Mouse (Mus musculus): ENCODE results near the gene Gnaq. TPM values are rescaled to one million over a fixed set of nuclear protein-coding genes. Genes with fewer than 3 reads are reported as not detected.
"Not testable (repeated sequence)": the region's sequence is repeated elsewhere in the genome, so short reads cannot be mapped to it uniquely, and the experiment has no call there.

The Gnaq gene
- 105 and 109 TPM in 2 replicates for polyA plus RNA-seq (2015; fragmentation: Nextera tagmentation; extraction: Ambion mirVana)

GRCm38 (mm10) chr19:16132791-16132864 lies at the start of gene Gnaq:
Gene Gnaq (plus strand): TSS chr19:16132831.
- Histone ChIP-seq H3K4me1 (peaks cover 26% of the 10 kb centered on the region), H3K4me2 (peak within 1 kb of the TSS; percentile 71), H3K9me3 (no peaks in the 10 kb centered on the region), H3K4me3 (peak within 1 kb of the TSS; percentile 75), H3K27ac (peak within 1 kb of the TSS; percentile 99), H3K27me3 (replicated peaks) (no peaks in the 10 kb centered on the region), H3K9ac (peak within 1 kb of the TSS; percentile 98), H3K36me3 (replicated peaks) (no peaks in the 10 kb centered on the region)
- no peak for ATAC-seq (replicated peaks)
- 3% methylated on average over 8 of the region's 14 CpGs for WGBS

GRCm38 (mm10) chr19:16083981-16084630 lies 48.5 kb upstream of the Gnaq start:
- not testable (repeated sequence) for H3K4me2 ChIP-seq; H3K9me3 ChIP-seq; H3K9ac ChIP-seq; H3K36me3 ChIP-seq (replicated peaks); H3K4me3 ChIP-seq; H3K27ac ChIP-seq; ATAC-seq (replicated peaks); H3K4me1 ChIP-seq; H3K27me3 ChIP-seq (replicated peaks)
- WGBS = 92% methylated on average over 21 of the region's 21 CpGs

- no peaks in the 10 kb centered on the region for H3K36me3 ChIP-seq (replicated peaks)
- no peak overlapping the region for H3K27ac ChIP-seq
- H3K4me1 ChIP-seq = peaks cover 5% of the 10 kb centered on the region; the same call in 1 of the 2 replicates
- H3K9me3 ChIP-seq = no peaks in the 10 kb centered on the region
- H3K4me3 ChIP-seq = no peak overlapping the region
- ATAC-seq (replicated peaks) = 0 out of 2 replicates have a peak, but pooled peaks have one; percentile 30
- WGBS = 43% methylated on average over 4 of the region's 4 CpGs
- no peak overlapping the region for H3K4me2 ChIP-seq
- no peak overlapping the region for H3K9ac ChIP-seq
- no peaks in the 10 kb centered on the region for H3K27me3 ChIP-seq (replicated peaks)
Observed at GRCm38 (mm10) chr19:16085248-16085647, 47.4 kb upstream of the Gnaq start.

- Histone ChIP-seq H3K9me3 (no peaks in the 10 kb centered on the region), H3K9ac (no peak overlapping the region), H3K36me3 (replicated peaks) (no peaks in the 10 kb centered on the region), H3K4me1 (peaks cover 5% of the 10 kb centered on the region; the same call in 1 of the 2 replicates), H3K27me3 (replicated peaks) (no peaks in the 10 kb centered on the region), H3K4me3 (no peak overlapping the region), H3K4me2 (no peak overlapping the region), H3K27ac (no peak overlapping the region)
- ATAC-seq (replicated peaks) = no peak
Observed at GRCm38 (mm10) chr19:16086154-16086553, 46.5 kb upstream of the Gnaq start.

- H3K4me3 ChIP-seq = no peak overlapping the region
- H3K9me3 ChIP-seq = no peaks in the 10 kb centered on the region
- no peak overlapping the region for H3K27ac ChIP-seq
- H3K4me2 ChIP-seq = no peak overlapping the region
- H3K4me1 ChIP-seq = peaks cover 5% of the 10 kb centered on the region; the same call in 1 of the 2 replicates
- no peak overlapping the region for H3K9ac ChIP-seq
- H3K36me3 ChIP-seq (replicated peaks) = no peaks in the 10 kb centered on the region
- H3K27me3 ChIP-seq (replicated peaks) = no peaks in the 10 kb centered on the region
- no peak for ATAC-seq (replicated peaks)
Observed at GRCm38 (mm10) chr19:16086581-16086980, 46.0 kb upstream of the Gnaq start.

GRCm38 (mm10) chr19:16087391-16087790 lies 45.2 kb upstream of the Gnaq start:
- H3K4me2 ChIP-seq = no peak overlapping the region
- no peak for ATAC-seq (replicated peaks)
- H3K4me1 ChIP-seq = peaks cover 5% of the 10 kb centered on the region; the same call in 1 of the 2 replicates
- H3K9me3 ChIP-seq = no peaks in the 10 kb centered on the region
- H3K27me3 ChIP-seq (replicated peaks) = no peaks in the 10 kb centered on the region
- no peak overlapping the region for H3K27ac ChIP-seq
- H3K36me3 ChIP-seq (replicated peaks) = no peaks in the 10 kb centered on the region
- H3K9ac ChIP-seq = no peak overlapping the region
- no peak overlapping the region for H3K4me3 ChIP-seq

GRCm38 (mm10) chr19:16093616-16094015 lies 39.0 kb upstream of the Gnaq start:
- H3K9me3 ChIP-seq = no peaks in the 10 kb centered on the region; the same call in 1 of the 2 replicates

GRCm38 (mm10) chr19:16109901-16110300 lies 22.7 kb upstream of the Gnaq start:
- Histone ChIP-seq H3K27ac (no peak overlapping the region), H3K4me2 (no peak overlapping the region), H3K27me3 (replicated peaks) (no peaks in the 10 kb centered on the region), H3K9ac (no peak overlapping the region), H3K36me3 (replicated peaks) (no peaks in the 10 kb centered on the region), H3K4me3 (no peak overlapping the region), H3K9me3 (no peaks in the 10 kb centered on the region), H3K4me1 (no peaks in the 10 kb centered on the region)
- ATAC-seq (replicated peaks) = no peak
- WGBS = 89% methylated on average over 3 of the region's 3 CpGs

More at GRCm38 (mm10) chr19:16093616-16094015, 39.0 kb upstream of the Gnaq start:
- no peak overlapping the region for H3K27ac ChIP-seq
- H3K27me3 ChIP-seq (replicated peaks) = no peaks in the 10 kb centered on the region
- no peak for ATAC-seq (replicated peaks)
- H3K4me3 ChIP-seq = no peak overlapping the region
- no peaks in the 10 kb centered on the region for H3K36me3 ChIP-seq (replicated peaks)
- H3K4me2 ChIP-seq = no peak overlapping the region
- no peak overlapping the region for H3K9ac ChIP-seq
- 82% methylated on average over 4 of the region's 4 CpGs for WGBS
- no peaks in the 10 kb centered on the region for H3K4me1 ChIP-seq

GRCm38 (mm10) chr19:16110670-16111069 lies 22.0 kb upstream of the Gnaq start:
- no peaks in the 10 kb centered on the region for H3K4me1 ChIP-seq
- no peak overlapping the region for H3K27ac ChIP-seq
- WGBS = 81% methylated on average over 3 of the region's 3 CpGs
- no peaks in the 10 kb centered on the region for H3K36me3 ChIP-seq (replicated peaks)
- no peaks in the 10 kb centered on the region for H3K9me3 ChIP-seq
- no peak for ATAC-seq (replicated peaks)
- no peaks in the 10 kb centered on the region for H3K27me3 ChIP-seq (replicated peaks)
- no peak overlapping the region for H3K4me2 ChIP-seq
- no peak overlapping the region for H3K4me3 ChIP-seq
- H3K9ac ChIP-seq = no peak overlapping the region

GRCm38 (mm10) chr19:16113295-16113694 lies 19.3 kb upstream of the Gnaq start:
- Histone ChIP-seq H3K36me3 (replicated peaks) (no peaks in the 10 kb centered on the region), H3K27ac (no peak overlapping the region), H3K4me3 (no peak overlapping the region), H3K9ac (no peak overlapping the region), H3K4me1 (no peaks in the 10 kb centered on the region), H3K9me3 (no peaks in the 10 kb centered on the region), H3K27me3 (replicated peaks) (no peaks in the 10 kb centered on the region), H3K4me2 (no peak overlapping the region)
- ATAC-seq (replicated peaks) = no peak
- WGBS = 78% methylated on average over 1 of the region's 1 CpGs

GRCm38 (mm10) chr19:16118421-16118820 lies 14.2 kb upstream of the Gnaq start:
- no peak for ATAC-seq (replicated peaks)
- no peak overlapping the region for H3K27ac ChIP-seq
- H3K4me3 ChIP-seq = no peak overlapping the region
- H3K27me3 ChIP-seq (replicated peaks) = no peaks in the 10 kb centered on the region
- H3K9me3 ChIP-seq = no peaks in the 10 kb centered on the region
- H3K9ac ChIP-seq = no peak overlapping the region
- H3K4me1 ChIP-seq = peaks cover 3% of the 10 kb centered on the region; the same call in 1 of the 2 replicates
- no peak overlapping the region for H3K4me2 ChIP-seq
- WGBS = 74% methylated on average over 4 of the region's 4 CpGs
- H3K36me3 ChIP-seq (replicated peaks) = no peaks in the 10 kb centered on the region

- no peak overlapping the region for H3K4me2 ChIP-seq
- WGBS = 35% methylated on average over 2 of the region's 2 CpGs
- ATAC-seq (replicated peaks) = no peak
Observed at GRCm38 (mm10) chr19:16121301-16121700, 11.3 kb upstream of the Gnaq start.

GRCm38 (mm10) chr19:16128715-16129114 lies 3.9 kb upstream of the Gnaq start:
- 46% methylated on average over 5 of the region's 5 CpGs for WGBS
- H3K9me3 ChIP-seq = no peaks in the 10 kb centered on the region

More at GRCm38 (mm10) chr19:16121301-16121700, 11.3 kb upstream of the Gnaq start:
- peak overlapping the region; percentile 52; the same call in 1 of the 2 replicates for H3K27ac ChIP-seq
- H3K4me3 ChIP-seq = no peak overlapping the region
- no peak overlapping the region for H3K9ac ChIP-seq
- peaks cover 3% of the 10 kb centered on the region; the same call in 1 of the 2 replicates for H3K4me1 ChIP-seq
- H3K27me3 ChIP-seq (replicated peaks) = no peaks in the 10 kb centered on the region
- no peaks in the 10 kb centered on the region for H3K36me3 ChIP-seq (replicated peaks)
- H3K9me3 ChIP-seq = no peaks in the 10 kb centered on the region

More at GRCm38 (mm10) chr19:16128715-16129114, 3.9 kb upstream of the Gnaq start:
- no peaks in the 10 kb centered on the region for H3K36me3 ChIP-seq (replicated peaks)
- H3K27me3 ChIP-seq (replicated peaks) = no peaks in the 10 kb centered on the region
- no peak overlapping the region for H3K9ac ChIP-seq
- no peak overlapping the region for H3K27ac ChIP-seq
- H3K4me2 ChIP-seq = no peak overlapping the region
- peaks cover 2% of the 10 kb centered on the region; the same call in 1 of the 2 replicates for H3K4me1 ChIP-seq
- H3K4me3 ChIP-seq = no peak overlapping the region
- ATAC-seq (replicated peaks) = no peak

All from midbrain, embryonic 15.5 days (tissue).